Mouse (Mus musculus) frontal cortex, postnatal 25 days (tissue): ENCODE data around the gene Gm10647.

Source experiments
- DNase-seq, 2 experiments: peaks; one replicate each; pipeline ENCODE4 v3.0.0; 2022; ENCODE audit warnings: low spot score in 2 of 2

The Gm10647 gene

DNA sequence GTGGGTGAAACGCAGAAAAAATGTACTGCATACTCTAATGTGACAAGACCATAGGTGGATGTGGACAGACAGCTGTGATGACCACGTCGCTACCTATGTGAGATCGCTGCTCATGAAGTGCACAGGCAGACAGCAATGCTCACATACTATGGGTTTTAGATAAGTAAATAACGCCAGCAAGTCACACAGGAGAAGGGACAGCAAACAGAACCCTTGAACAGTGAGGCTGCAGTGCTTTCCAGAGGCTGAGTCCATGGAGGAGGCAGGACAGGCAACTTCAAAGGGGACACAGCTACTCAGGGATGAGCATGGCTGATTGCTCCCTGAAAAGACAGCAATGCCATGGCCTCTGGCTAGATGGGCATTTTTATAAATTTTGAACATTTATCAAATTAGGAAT, 50.0 kb downstream of the Gm10647 start:
- DNase-seq: no peak
